Mouse (Mus musculus) hindbrain, embryonic 10.5 days (tissue): ENCODE measurements around the gene Gm43951. TPM values are rescaled to one million over a fixed set of nuclear protein-coding genes. Genes with fewer than 3 reads are reported as not detected.
A peak's percentile ranks its signal among the peaks of the same experiment; 100 is the strongest.
"Not testable (repeated sequence)": the region's sequence is repeated elsewhere in the genome, so short reads cannot be mapped to it uniquely, and the experiment has no call there.

Source experiments
- DNase-seq: peaks from one replicate; pipeline ENCODE4 v3.0.0-alpha.2; 2017; ENCODE audit warnings: low spot score
- H3K27ac ChIP-seq: fragments of 300-500 bp; sonication (generic); 2 replicates; pipeline ENCODE4 v1.5.1; 2016; ENCODE audit warnings: mild to moderate bottlenecking, moderate library complexity
- H3K27me3 ChIP-seq: fragments of 300-500 bp; sonication (generic); 2 replicates; pipeline ENCODE4 v1.6.1; 2016; ENCODE audit warnings: mild to moderate bottlenecking; ENCODE audit not compliant: poor library complexity, insufficient read depth, severe bottlenecking
- H3K36me3 ChIP-seq: fragments of 300-500 bp; sonication (generic); 2 replicates; pipeline ENCODE4 v1.6.1; 2016; ENCODE audit warnings: mild to moderate bottlenecking, moderate library complexity
- H3K4me1 ChIP-seq: fragments of 300-500 bp; sonication (generic); replicated peaks from 2 replicates; pipeline ENCODE4 v1.6.1; 2016; ENCODE audit warnings: mild to moderate bottlenecking
- H3K4me3 ChIP-seq: fragments of 300-500 bp; sonication (generic); 2 replicates; pipeline ENCODE4 v1.5.1; 2016; ENCODE audit warnings: mild to moderate bottlenecking, moderate library complexity
- H3K9me3 ChIP-seq: fragments of 300-500 bp; sonication (generic); 2 replicates; pipeline ENCODE4 v1.6.1; 2016; ENCODE audit warnings: mild to moderate bottlenecking, moderate library complexity
- WGBS: fragments of 180-500 bp; shearing (Covaris S2); methylation state at CpG from one replicate; pipeline ENCODE4 v1.1.7; 2016; 5-methylcytosine and 5-hydroxymethylcytosine counted together
- polyA plus RNA-seq: library from polyadenylated mRNA; unstranded; fragments of >200 nt; fragmentation: Nextera tagmentation; extraction: Ambion mirVana; gene quantifications from 2 replicates; pipeline ENCODE4 v1.2.1, GENCODE M21; 2016

Gene Gm43951
- polyA plus RNA-seq, 1 experiment from 2014 or later = 0.44 TPM

- Histone ChIP-seq H3K27ac (no peak overlapping the region), H3K4me3 (no peak overlapping the region), H3K27me3 (no peaks in the 10 kb centered on the region), H3K4me1 (peaks cover 14% of the 10 kb centered on the region), H3K36me3 (peaks cover 74% of the 10 kb centered on the region), H3K9me3 (no peaks in the 10 kb centered on the region)
- no peak for DNase-seq
- 88% methylated on average over 4 of the region's 4 CpGs for WGBS
These were observed 25.5 kb downstream of the Gm43951 start for GRCm38 (mm10) chr11:72181136-72181535.

GRCm38 (mm10) chr11:72180556-72180955, 26.1 kb downstream of the Gm43951 start:
- H3K4me3 ChIP-seq = no peak overlapping the region
- H3K9me3 ChIP-seq = no peaks in the 10 kb centered on the region
- H3K4me1 ChIP-seq = peaks cover 14% of the 10 kb centered on the region
- no peaks in the 10 kb centered on the region for H3K27me3 ChIP-seq
- 93% methylated on average over 5 of the region's 5 CpGs for WGBS
- H3K36me3 ChIP-seq = peaks cover 74% of the 10 kb centered on the region
- no peak for DNase-seq
- H3K27ac ChIP-seq = no peak overlapping the region

- DNase-seq = peak; percentile 10
- H3K27ac ChIP-seq = no peak overlapping the region
- peaks cover 96% of the 10 kb centered on the region for H3K36me3 ChIP-seq
- peaks cover 14% of the 10 kb centered on the region for H3K4me1 ChIP-seq
- H3K9me3 ChIP-seq = no peaks in the 10 kb centered on the region
- H3K4me3 ChIP-seq = no peak overlapping the region
- WGBS = 29% methylated on average over 3 of the region's 3 CpGs
- H3K27me3 ChIP-seq = no peaks in the 10 kb centered on the region
These were observed 30.1 kb downstream of the Gm43951 start for GRCm38 (mm10) chr11:72176553-72176952.

DNA sequence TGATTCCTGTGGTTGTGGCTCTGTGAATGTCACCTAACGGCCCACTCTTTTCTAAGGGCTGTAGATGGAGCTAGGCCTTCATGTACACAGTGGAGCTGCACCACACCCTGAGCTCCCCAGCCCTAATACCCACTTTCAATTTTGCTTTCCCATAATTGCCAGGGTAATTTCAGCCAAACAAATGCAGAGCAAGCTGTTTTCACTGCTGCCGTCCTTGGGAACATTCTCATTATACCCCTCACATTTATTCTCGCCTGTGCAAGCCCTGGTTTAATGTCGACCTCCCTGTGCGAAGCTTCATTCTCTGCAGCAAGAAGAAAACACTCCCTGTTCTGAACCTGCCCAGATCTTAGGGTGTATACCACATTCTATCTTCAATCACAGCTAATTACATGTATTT, 30.7 kb downstream of the Gm43951 start:
- DNase-seq = no peak
- peaks cover 90% of the 10 kb centered on the region for H3K36me3 ChIP-seq
- WGBS = 81% methylated on average over 5 of the region's 5 CpGs
- no peaks in the 10 kb centered on the region for H3K27me3 ChIP-seq
- no peak overlapping the region for H3K27ac ChIP-seq
- H3K4me1 ChIP-seq = peaks cover 14% of the 10 kb centered on the region
- H3K4me3 ChIP-seq = no peak overlapping the region
- H3K9me3 ChIP-seq = no peaks in the 10 kb centered on the region

DNA sequence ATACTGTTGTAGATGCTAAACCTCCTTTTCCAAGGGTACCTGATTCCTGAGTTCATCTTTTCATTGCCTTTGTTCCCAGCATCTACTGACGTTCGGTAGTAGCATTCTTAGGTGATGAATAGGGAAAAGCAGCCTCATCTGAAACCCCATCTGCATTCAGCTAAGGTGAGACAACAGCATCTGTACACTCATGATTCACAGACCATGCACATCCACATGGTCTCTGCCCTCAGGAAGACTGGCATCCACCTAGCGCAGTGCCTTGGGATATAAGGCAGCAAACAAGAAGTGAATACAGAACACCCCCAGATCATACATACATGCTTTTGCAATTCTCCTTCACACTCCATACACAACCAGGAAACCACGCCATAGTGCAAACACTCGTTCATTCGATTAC, 31.9 kb downstream of the Gm43951 start:
- Histone ChIP-seq H3K36me3 (peaks cover 92% of the 10 kb centered on the region), H3K4me1 (peaks cover 14% of the 10 kb centered on the region), H3K4me3 (no peak overlapping the region), H3K27ac (no peak overlapping the region), H3K27me3 (no peaks in the 10 kb centered on the region), H3K9me3 (no peaks in the 10 kb centered on the region)
- 97% methylated on average over 6 of the region's 6 CpGs for WGBS
- no peak for DNase-seq

GRCm38 (mm10) chr11:72173506-72173905, 33.1 kb downstream of the Gm43951 start:
- no peak for DNase-seq
- Histone ChIP-seq H3K27ac (no peak overlapping the region), H3K36me3 (peaks cover 92% of the 10 kb centered on the region), H3K9me3 (no peaks in the 10 kb centered on the region), H3K4me3 (no peak overlapping the region), H3K4me1 (peaks cover 14% of the 10 kb centered on the region), H3K27me3 (no peaks in the 10 kb centered on the region)
- 81% methylated on average over 5 of the region's 5 CpGs for WGBS

DNA sequence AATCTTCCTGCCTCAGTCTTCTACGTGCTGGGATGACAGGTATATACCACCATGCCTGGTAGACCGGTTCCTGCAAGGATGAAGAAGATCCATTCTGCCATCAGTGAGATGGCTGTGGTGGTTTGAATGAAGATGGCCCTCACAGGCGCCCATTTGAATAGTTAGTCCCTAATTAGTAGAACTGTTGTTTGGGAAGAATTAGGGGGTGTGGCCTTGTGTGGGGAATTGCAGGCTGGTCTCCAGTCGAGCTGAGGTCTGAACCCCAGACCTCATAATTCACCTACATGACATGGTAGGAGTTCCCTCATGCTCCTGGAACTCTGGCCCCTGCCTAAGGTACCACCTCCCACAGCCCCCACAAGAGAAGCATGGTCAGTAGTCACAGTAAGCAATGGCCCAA, 34.7 kb downstream of the Gm43951 start:
- not testable (repeated sequence) for H3K27me3 ChIP-seq, H3K9me3 ChIP-seq, H3K27ac ChIP-seq, DNase-seq, H3K4me3 ChIP-seq, H3K4me1 ChIP-seq
- peaks cover 91% of the 10 kb centered on the region for H3K36me3 ChIP-seq
- WGBS = 78% methylated on average over 4 of the region's 4 CpGs

GRCm38 (mm10) chr11:72169871-72170270, 36.8 kb downstream of the Gm43951 start:
- Histone ChIP-seq H3K27ac (no peak overlapping the region), H3K4me3 (no peak overlapping the region), H3K9me3 (no peaks in the 10 kb centered on the region), H3K27me3 (no peaks in the 10 kb centered on the region), H3K4me1 (no peaks in the 10 kb centered on the region), H3K36me3 (peaks cover 91% of the 10 kb centered on the region)
- DNase-seq = no peak
- 80% methylated on average over 4 of the region's 4 CpGs for WGBS

- H3K4me3 ChIP-seq = no peak overlapping the region
- peaks cover 95% of the 10 kb centered on the region for H3K36me3 ChIP-seq
- no peaks in the 10 kb centered on the region for H3K9me3 ChIP-seq
- H3K27me3 ChIP-seq = no peaks in the 10 kb centered on the region
- DNase-seq = no peak
- no peaks in the 10 kb centered on the region for H3K4me1 ChIP-seq
- WGBS = 89% methylated on average over 2 of the region's 2 CpGs
- no peak overlapping the region for H3K27ac ChIP-seq
These were observed 43.4 kb downstream of the Gm43951 start for GRCm38 (mm10) chr11:72163198-72163597.

GRCm38 (mm10) chr11:72156624-72157023, 50.0 kb downstream of the Gm43951 start:
- Histone ChIP-seq H3K4me3 (no peak overlapping the region), H3K9me3 (no peaks in the 10 kb centered on the region), H3K27ac (no peak overlapping the region), H3K4me1 (peaks cover 16% of the 10 kb centered on the region), H3K27me3 (no peaks in the 10 kb centered on the region), H3K36me3 (peaks cover 90% of the 10 kb centered on the region)
- WGBS = 61% methylated on average over 2 of the region's 2 CpGs
- DNase-seq = no peak

DNA sequence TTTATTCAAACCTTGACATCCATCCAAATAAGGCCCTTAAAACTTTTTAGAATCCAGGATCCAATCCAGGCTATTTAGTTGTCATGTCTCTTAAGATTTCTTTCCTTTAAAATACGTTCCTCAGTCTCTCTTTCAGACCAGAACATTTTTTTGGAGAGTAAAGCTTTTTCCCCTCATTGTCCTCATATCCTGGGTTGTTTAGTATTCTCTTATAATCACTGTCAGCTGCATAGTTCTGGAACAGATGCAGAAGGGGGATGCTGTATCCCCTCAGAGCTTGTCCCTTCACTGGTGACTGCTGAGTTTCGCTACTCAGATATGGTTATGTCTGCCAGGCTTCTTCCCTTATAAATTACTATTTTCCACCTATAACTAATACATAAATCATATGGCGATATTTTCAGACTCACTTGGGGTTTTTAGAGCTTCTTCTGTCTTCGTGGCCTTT, 50.6 kb downstream of the Gm43951 start:
- peaks cover 84% of the 10 kb centered on the region for H3K36me3 ChIP-seq
- peaks cover 23% of the 10 kb centered on the region for H3K4me1 ChIP-seq
- H3K27ac ChIP-seq = no peak overlapping the region
- H3K9me3 ChIP-seq = no peaks in the 10 kb centered on the region
- H3K27me3 ChIP-seq = no peaks in the 10 kb centered on the region
- 91% methylated on average over 4 of the region's 4 CpGs for WGBS
- H3K4me3 ChIP-seq = no peak overlapping the region
- DNase-seq = no peak

GRCm38 (mm10) chr11:72155186-72155980, 51.3 kb downstream of the Gm43951 start:
- peaks cover 78% of the 10 kb centered on the region for H3K36me3 ChIP-seq
- WGBS = 65% methylated on average over 11 of the region's 11 CpGs
- no peak overlapping the region for H3K4me3 ChIP-seq
- H3K9me3 ChIP-seq = no peaks in the 10 kb centered on the region
- H3K4me1 ChIP-seq = peaks cover 25% of the 10 kb centered on the region
- no peaks in the 10 kb centered on the region for H3K27me3 ChIP-seq
- H3K27ac ChIP-seq = peak overlapping the region; percentile 23
- DNase-seq = no peak
